Mouse (Mus musculus): ENCODE measurements around the gene 1810043G02Rik.

DNA sequence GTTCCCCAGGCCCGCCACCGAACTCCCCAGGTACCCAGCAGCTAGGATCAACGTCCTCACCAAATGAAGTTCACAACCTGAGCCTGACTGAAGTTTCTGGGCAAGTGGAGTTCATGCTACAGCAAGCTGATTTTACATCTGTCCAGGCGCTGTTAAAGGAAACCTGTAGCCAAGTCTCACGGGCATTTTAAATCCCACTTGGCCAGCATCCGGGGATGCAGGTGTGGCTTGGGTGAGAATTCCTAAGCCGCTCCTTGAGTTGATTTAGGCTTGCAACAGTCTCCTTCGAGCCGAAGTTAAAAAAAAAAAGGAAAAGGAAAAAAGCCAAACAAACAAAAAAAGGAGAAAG is 31.6 kb downstream of the 1810043G02Rik start, which contains the start of gene Pfkl:
- TF ChIP-seq TBP (IDR thresholded peaks at IDR 0.05; ENCODE audit: low read depth, low read length) (no peak), GATA1 (IDR thresholded peaks at IDR 0.05; ENCODE audit: low read depth, low read length) (no peak), EP300 (IDR thresholded peaks at IDR 0.05; ENCODE audit: low read depth in 1 of 2, low read length in 2 of 2) (no peak), MAX (IDR thresholded peaks at IDR 0.05; ENCODE audit: low read length) (0 out of 2 replicates have a peak, but pooled peaks have one; percentile 22), POLR2A (IDR thresholded peaks at IDR 0.05; ENCODE audit: control insufficient read depth in 1 of 2, insufficient read depth in 1 of 2, low read depth in 1 of 2, low read length in 2 of 2, poor library complexity in 1 of 2) (0 out of 4 replicates have a peak, but pooled peaks of 1 of the 2 experiments have one; percentile 17), MXI1 (IDR thresholded peaks at IDR 0.05; ENCODE audit: low read depth, low read length) (peak; percentile 73), USF1 (IDR thresholded peaks at IDR 0.05; ENCODE audit: low read depth, low read length) (no peak), ZKSCAN1 (IDR thresholded peaks at IDR 0.05; ENCODE audit: low read depth, low read length) (no peak), CTCF (IDR thresholded peaks at IDR 0.05 in 2 of 3, conservative IDR thresholded peaks at IDR 0.05 in 1 of 3; ENCODE audit: control insufficient read depth in 1 of 3, insufficient read depth in 1 of 3, low read depth in 2 of 3, low read length in 3 of 3, poor library complexity in 1 of 3, severe bottlenecking in 1 of 3) (no peak), E2F4 (IDR thresholded peaks at IDR 0.05; ENCODE audit: borderline replicate concordance, low read depth, low read length) (no peak), BHLHE40 (IDR thresholded peaks at IDR 0.05; ENCODE audit: borderline replicate concordance, low read depth, low read length) (no peak), ZNF384 (IDR thresholded peaks at IDR 0.05; ENCODE audit: low read depth, low read length) (no peak), SMC3 (IDR thresholded peaks at IDR 0.05; ENCODE audit: low read depth, low read length) (no peak)
